Mouse (Mus musculus) cerebellum, postnatal 25 days (tissue): ENCODE measurements at regions not wholly inside any gene's neighbourhood (a gene's known extent, or its start where the extent isn't known, plus 50 kb on each side); places are given as distances from the start of the nearest gene placed in this dataset.

ENCODE experiments used
- DNase-seq, 2 experiments: peaks; one replicate each; pipeline ENCODE4 v3.0.0; 2021; ENCODE audit warnings: mixed read lengths in 2 of 2

GRCm38 (mm10) chr4:103421541-103421951, 107.9 kb downstream of the Oma1 start:
- DNase-seq: no peak

DNA sequence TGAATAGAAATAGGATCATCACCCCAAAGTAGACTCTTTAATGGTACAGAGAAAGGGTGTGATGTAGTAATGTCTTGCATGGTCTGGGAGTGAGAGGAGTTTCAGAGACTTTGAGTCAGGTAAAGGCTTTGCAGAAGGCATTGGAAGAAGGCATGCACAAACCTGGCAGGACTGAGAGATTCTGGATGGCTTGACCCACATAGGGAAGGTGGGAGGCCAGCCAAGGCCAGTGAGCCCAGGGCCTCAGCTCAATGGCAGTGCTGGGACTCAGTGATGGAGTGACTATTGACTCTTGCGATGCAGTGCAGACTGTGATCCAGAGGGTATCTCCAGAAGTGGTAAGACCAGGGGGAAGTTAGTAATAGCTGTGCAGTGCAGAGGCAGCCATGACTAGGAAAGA, 127.8 kb downstream of the Oma1 start:
- DNase-seq: peak; percentile 26 to 56

DNA sequence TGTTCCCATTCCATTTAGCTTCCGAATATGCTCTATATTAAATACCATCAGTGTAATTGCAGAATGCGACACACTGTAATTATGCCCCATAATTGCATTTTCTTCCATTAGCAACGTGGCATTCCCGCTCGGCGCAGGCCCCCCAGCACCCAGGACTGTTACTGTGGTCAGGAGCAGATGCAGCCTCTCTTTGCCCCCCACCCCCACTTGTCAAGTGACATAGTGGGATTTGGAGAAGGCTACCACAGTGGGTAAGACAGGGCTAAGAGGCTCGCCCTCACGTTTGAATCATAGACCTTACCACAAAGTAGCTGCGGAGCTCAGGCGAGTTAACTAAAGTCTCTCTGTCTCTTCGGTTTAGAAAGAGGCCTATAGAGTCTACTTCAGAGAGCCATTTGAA, 128.3 kb downstream of the Oma1 start:
- DNase-seq: no peak

- no peak for DNase-seq
Observed at GRCm38 (mm10) chr4:103449276-103449675, 135.7 kb downstream of the Oma1 start.

GRCm38 (mm10) chr4:103450121-103450520, 136.5 kb downstream of the Oma1 start:
- DNase-seq: no peak

DNA sequence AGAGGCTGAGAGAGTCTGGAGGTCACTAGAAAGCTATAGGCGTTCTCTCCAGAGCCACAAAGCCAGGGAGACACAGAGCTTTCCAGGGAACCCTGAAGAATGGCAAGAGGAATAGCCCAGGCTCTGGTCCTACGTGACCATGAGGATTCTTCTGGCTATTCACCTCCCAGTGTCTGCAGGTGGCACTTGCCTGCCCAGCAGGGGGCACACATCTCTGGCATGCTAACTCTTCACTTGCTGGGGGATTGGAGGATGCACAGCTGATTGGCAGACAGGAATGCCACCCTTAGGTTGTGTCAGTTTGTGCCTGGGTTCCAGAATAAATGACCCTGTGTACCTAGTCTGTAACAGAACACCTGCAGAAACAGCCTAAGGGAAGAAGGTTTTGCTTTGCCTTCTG, 141.8 kb downstream of the Oma1 start:
- DNase-seq: peak; percentile 10 to 16

DNA sequence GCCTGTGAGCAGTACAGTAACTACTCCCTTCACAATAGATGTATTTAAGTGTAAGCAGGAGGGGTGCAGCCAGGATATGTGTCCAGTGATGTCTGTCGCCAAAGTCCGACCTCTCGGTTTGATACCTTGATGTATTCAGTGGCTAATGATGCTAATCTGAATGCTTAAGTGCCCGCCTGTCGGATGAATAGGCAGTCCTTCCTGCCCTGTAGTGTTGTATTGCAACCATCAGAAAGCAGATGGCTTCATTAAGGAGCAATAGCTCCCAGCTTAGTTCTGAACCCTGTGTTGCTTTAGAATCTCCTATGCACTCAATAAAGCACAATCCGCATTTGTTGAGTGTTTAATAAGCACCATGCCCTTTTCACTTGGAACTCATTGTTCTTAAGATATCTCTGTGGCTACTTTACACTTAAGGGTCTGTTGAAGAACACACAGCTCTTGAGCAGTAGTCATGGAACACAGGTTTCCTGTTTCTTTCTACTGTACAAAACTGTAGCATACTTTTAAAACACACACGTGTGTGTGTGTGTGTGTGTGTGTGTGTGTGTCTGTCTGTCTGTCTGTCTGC, 152.5 kb downstream of the Oma1 start:
- no peak for DNase-seq

GRCm38 (mm10) chr4:103475596-103475995, 143.6 kb upstream of the Dab1 start:
- DNase-seq: no peak

GRCm38 (mm10) chr4:103486140-103486965, 132.8 kb upstream of the Dab1 start:
- no peak for DNase-seq

DNA sequence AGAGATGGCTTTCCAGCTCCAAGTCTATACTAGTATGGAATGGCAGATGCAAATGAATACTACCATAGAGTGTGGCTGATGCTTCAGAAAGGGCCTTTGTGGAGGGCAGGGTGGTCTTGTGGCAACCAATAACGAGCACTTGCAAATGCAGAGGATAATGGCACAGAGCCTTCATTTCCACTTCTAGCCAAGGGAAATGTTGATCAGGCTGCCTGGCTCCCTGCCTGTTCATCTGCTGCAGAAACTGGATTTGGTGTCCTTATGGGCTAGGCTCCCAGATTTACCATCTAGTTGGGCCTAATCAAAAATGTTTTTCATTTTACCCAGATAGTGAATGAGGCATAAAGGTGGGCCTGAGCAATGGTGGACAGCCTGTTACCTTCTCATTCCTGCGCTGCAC, 110.7 kb upstream of the Dab1 start:
- peak in 1 of 2 experiments; percentile 11 for DNase-seq

- DNase-seq: peak in 1 of 2 experiments; percentile 10
Observed at GRCm38 (mm10) chr4:103512901-103513300, 106.3 kb upstream of the Dab1 start.

- no peak for DNase-seq
Observed at GRCm38 (mm10) chr4:103521870-103522609, 97.1 kb upstream of the Dab1 start.

DNA sequence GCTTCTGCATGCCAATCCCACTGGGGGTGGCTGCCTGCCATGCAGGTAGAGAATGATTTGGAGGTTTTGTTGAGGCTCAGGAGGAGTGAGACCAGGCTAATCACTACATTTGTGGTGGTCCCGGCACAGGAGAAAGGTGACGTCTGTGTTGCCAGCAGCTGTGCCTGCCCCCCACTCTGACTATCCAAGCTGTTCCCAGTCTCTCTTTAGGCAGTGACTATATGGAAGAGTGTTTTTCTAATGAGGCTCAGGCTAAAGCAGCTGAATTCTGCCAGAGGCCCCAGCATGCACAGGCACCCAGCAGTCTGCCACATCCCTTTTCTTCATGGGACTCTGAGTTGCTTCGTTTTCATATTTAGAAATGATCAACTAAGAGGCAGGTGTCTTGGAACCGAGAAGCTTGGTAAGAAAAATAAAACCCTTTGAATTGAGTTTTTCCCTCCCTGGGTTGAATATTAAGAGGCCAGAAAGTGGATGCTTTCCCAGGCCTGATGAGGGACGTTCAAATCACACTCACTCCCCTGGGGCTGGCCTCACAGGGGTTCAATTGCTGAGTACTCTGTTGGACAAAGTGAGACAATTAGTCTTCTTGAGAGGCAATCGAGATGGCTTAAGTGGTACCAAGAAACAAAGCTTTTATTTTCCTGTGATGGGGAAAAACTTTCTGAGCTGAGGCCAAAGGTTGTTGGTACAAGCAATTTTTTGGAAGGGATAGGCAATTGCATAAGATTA, 82.5 kb upstream of the Dab1 start:
- no peak for DNase-seq

GRCm38 (mm10) chr4:103540960-103541359, 78.2 kb upstream of the Dab1 start:
- no peak for DNase-seq

DNA sequence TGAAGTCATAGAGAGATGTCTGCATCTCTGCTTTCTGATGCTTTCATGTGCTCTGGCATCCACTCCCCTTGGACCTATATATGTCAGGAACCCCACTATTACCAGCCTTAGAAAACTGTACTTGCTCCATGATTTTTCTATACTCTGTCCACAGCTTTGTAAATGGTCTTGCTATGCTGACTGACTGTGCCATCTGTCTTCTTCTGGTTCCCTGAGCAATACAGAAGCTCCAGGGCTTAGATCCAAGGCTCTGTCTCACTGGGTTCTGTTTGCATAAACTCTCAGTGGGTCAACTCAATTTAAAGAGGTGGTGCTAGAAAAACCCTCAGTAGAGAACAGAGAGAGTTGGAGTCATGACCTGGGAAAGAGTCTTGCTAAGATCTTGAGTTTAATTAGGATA, 71.9 kb upstream of the Dab1 start:
- peak; percentile 38 to 62 for DNase-seq

DNA sequence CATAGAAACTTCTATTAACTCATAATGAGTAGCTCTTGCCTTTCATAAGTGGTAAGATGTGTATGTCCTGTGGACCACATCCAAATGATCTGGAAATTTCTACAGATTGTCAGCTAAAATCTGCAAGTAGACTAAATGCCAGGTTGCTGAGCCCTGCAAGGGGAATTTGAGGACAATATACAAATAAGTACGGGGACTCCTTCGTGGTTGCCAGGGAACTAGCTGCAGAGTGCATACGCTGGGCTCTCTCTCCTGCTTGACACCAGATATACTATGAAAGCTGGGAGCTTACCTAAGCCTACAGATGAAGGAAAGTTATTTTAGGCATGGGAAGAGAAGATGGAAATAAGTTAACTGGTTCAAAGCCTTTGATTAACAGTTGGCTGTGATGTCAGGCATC, 66.7 kb upstream of the Dab1 start:
- DNase-seq: no peak

DNA sequence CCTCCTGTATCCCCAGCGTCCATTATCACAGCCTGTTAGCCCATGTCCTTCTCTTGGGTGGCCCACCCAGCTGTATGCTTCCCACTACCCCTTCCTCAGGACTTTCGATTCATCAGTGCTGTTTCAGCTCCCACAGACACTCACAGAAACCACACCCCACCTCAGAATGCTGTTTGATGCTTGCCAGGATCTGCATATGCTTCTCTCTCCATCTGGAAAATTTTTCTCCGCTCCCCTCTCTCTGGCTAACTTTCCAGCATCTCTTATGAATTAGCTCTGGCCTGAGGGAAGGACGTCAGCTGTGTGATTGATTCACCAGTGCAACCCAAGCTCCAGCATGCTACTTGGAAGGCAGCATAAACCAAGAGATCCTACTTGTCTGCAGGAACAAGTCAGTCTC, 66.0 kb upstream of the Dab1 start:
- no peak for DNase-seq

DNA sequence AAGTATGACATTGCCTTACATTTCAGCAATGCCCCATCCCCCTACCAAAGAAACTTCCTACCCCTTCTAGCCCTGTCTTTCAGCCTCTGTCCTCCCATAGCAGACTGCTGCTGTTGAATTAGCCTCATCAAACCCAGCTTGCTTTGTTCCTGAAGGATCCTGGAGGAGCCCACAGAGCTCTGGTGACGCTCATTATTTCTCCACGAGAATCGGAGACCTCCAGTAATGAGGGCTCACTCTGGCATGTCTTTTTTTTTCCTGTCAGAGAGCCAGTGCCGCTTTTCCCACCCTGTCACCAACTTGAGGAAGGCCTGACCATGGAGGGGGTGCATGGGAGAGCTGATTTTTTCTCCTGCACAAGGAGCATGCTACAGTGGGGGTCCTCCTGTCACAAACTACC, 64.6 kb upstream of the Dab1 start:
- no peak for DNase-seq
